Mouse (Mus musculus): ENCODE results near the gene Runx1.

DNA sequence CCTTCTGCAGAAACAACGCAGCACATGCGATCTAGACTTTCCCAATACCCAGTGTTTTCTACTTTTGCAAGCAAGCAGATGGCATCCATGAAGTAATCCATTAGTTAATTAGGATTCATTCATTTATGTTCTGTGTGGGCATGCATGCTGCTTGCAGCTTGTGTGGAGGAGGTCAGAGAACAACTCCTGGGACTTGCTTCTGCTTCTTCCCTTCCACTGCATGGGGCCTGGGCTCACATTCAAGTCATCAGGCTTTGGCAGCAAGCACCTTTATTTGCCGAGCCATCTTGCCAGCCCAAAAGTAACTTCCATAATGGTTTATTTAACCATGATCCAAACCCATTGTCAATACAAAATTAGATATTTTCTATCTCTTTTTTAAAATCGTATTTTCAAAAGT lies 118.2 kb downstream of the Runx1 start:
- TF ChIP-seq CTCF (IDR thresholded peaks at IDR 0.05; ENCODE audit: control insufficient read depth, insufficient read depth, low read length) (no peak), POLR2A (IDR thresholded peaks at IDR 0.05; ENCODE audit: borderline replicate concordance, control insufficient read depth, low read depth, low read length) (no peak)
